Mouse (Mus musculus) olfactory bulb, adult 2 months (tissue): ENCODE data around the gene Chrna10. TPM values are rescaled to one million over a fixed set of nuclear protein-coding genes. Genes with fewer than 3 reads are reported as not detected.

Experiments
- H3K27ac ChIP-seq: fragments of 200-500 bp; 2 replicates; pipeline ENCODE4 v1.5.1; 2012; ENCODE audit warnings: low read depth, low read length; ENCODE audit not compliant: insufficient read depth
- H3K4me1 ChIP-seq: fragments of 200-500 bp; 2 replicates; pipeline ENCODE4 v1.6.1; 2012; ENCODE audit warnings: low read length; ENCODE audit not compliant: control insufficient read depth, insufficient read depth
- H3K4me3 ChIP-seq: fragments of 200-500 bp; 2 replicates; pipeline ENCODE4 v1.5.1; 2012; ENCODE audit warnings: mild to moderate bottlenecking, low read depth, low read length, moderate library complexity; ENCODE audit not compliant: insufficient read depth
- CTCF ChIP-seq: fragments of 200-500 bp; IDR thresholded peaks from 2 replicates; pipeline ENCODE4 v1.5.1; 2012; ENCODE audit warnings: low read depth, mild to moderate bottlenecking, low read length, moderate library complexity; ENCODE audit not compliant: insufficient read depth
- POLR2A ChIP-seq: fragments of 200-500 bp; IDR thresholded peaks from 2 replicates; pipeline ENCODE4 v1.6.1; 2012; ENCODE audit warnings: mild to moderate bottlenecking, low read depth, low read length, moderate library complexity; ENCODE audit not compliant: insufficient read depth
- WGBS: fragments of 180-500 bp; shearing (Covaris S2); methylation state at CpG from one replicate; pipeline ENCODE4 v1.1.7; 2018; 5-methylcytosine and 5-hydroxymethylcytosine counted together
- polyA plus RNA-seq: library from polyadenylated mRNA; stranded (reverse); fragments of >200 nt; gene quantifications from 2 replicates; pipeline ENCODE4 v1.2.4, GENCODE M21; 2012; ENCODE audit warnings: low replicate concordance; ENCODE audit not compliant: missing spikeins, insufficient read depth, insufficient read length

The Chrna10 gene
- not detected in 2 replicates for polyA plus RNA-seq

DNA sequence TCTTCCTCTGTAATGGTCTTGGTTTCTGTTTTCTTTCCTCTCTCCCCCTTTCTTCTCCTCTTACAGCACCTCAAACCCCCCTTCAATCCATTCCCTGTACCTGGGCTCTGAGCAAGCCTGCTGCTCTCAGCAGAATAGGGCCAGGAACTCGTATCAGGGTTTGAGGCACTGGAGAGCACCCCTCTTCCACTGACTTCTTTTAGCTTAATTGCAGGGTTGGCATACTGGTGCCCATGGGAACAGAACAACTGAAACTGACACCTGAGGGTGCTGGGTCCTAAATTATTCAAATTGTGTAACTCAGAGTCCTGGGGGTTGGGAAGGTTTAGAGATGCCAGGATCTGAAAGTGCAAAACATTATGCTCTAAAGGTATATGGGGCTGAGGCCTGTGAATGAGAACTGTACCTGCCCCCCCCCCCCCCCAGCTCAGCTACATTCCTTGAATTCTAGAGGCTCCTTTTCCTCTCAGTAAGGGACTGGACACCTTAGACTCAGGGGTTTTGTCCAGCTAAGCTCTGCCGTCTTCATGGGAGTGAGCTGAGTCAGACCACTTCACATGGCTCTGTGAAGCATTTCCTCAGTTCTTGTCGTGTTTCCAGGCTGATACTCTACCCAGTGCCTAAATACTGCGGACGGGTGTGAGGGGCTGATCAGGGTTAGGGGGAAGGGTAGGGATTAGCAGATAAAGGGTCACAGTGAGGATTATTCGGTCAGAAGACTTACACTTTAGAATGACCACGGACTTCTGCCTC is at the start of gene Chrna10:
TSS of gene Chrna10 (minus strand) at position 250 of the 753 bp plus-strand sequence.
- WGBS = 31% methylated on average over 7 of the region's 7 CpGs
- peak within 1 kb of the TSS; percentile 92 for H3K27ac ChIP-seq
- H3K4me3 ChIP-seq = peak within 1 kb of the TSS; percentile 29
- H3K4me1 ChIP-seq = peaks cover 13% of the 10 kb centered on the region
- peak; percentile 13; the same call in 1 of the 2 replicates for TF ChIP-seq POLR2A
- no peak for TF ChIP-seq CTCF

GRCm38 (mm10) chr7:102153691-102154090 is 37.1 kb upstream of the Chrna10 start:
- H3K4me3 ChIP-seq = no peak overlapping the region
- H3K27ac ChIP-seq = no peak overlapping the region
- WGBS = 90% methylated on average over 5 of the region's 5 CpGs
- H3K4me1 ChIP-seq = no peaks in the 10 kb centered on the region
- TF ChIP-seq POLR2A (no peak), CTCF (no peak)

GRCm38 (mm10) chr7:102137898-102138297 is 21.3 kb upstream of the Chrna10 start:
- WGBS = 99% methylated on average over 5 of the region's 5 CpGs
- TF ChIP-seq POLR2A (no peak), CTCF (no peak)
- Histone ChIP-seq H3K4me3 (no peak overlapping the region), H3K27ac (no peak overlapping the region), H3K4me1 (no peaks in the 10 kb centered on the region)

DNA sequence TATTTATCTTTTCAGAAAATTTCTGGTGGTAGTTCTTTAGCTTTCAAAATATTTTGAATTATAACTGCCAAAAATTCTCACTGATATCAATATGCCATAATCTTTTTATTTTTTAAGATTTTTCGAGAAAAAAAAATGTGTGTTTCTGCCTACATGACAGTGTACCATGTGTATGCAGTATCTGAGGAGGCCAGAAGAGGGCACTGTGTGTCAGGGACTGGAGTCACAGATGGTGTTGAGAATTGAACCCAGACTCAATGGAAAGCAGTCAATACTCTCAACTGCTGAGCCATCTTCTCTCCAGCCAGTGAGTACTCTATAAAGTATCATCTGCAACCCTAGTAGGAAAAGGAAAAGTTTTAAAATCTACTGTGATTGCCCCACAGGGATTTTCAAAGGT is 20.8 kb upstream of the Chrna10 start:
- TF ChIP-seq POLR2A = no peak
- no peak for TF ChIP-seq CTCF
- Histone ChIP-seq H3K27ac (no peak overlapping the region), H3K4me3 (no peak overlapping the region), H3K4me1 (no peaks in the 10 kb centered on the region)
- WGBS = 78% methylated on average over 1 of the region's 1 CpGs

DNA sequence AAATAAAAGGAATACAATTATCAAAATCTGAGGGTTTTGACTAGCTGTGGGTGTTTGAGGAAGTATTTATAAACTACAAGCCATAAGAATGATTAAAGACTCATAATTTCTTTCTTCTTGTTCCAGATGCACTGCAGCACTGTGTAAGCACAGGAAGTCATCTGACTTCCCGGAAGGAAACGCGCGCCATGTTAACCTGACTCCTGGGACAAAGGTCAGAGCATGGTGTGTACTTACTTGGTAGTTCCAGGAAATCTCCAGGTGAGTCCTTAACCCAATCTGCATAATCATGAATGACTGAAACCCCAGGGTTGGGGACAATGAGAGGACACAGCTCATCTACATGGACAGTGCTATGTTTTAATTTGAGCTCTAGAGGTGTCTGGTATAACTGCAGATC is 15.8 kb upstream of the Chrna10 start:
- Histone ChIP-seq H3K4me1 (no peaks in the 10 kb centered on the region), H3K27ac (no peak overlapping the region), H3K4me3 (no peak overlapping the region)
- no peak for TF ChIP-seq CTCF
- WGBS = 88% methylated on average over 4 of the region's 4 CpGs

GRCm38 (mm10) chr7:102120326-102120725 is 3.7 kb upstream of the Chrna10 start:
- Histone ChIP-seq H3K4me3 (no peak overlapping the region), H3K4me1 (peaks cover 10% of the 10 kb centered on the region), H3K27ac (no peak overlapping the region)
- TF ChIP-seq CTCF = no peak
- TF ChIP-seq POLR2A = no peak
- 90% methylated on average over 10 of the region's 10 CpGs for WGBS

- Histone ChIP-seq H3K4me1 (peaks cover 13% of the 10 kb centered on the region), H3K27ac (peak overlapping the region; percentile 54), H3K4me3 (no peak overlapping the region)
- WGBS = 68% methylated on average over 6 of the region's 6 CpGs
- TF ChIP-seq POLR2A (no peak), CTCF (no peak)
Observed at GRCm38 (mm10) chr7:102117382-102117781, 754 bp upstream of the Chrna10 start.

DNA sequence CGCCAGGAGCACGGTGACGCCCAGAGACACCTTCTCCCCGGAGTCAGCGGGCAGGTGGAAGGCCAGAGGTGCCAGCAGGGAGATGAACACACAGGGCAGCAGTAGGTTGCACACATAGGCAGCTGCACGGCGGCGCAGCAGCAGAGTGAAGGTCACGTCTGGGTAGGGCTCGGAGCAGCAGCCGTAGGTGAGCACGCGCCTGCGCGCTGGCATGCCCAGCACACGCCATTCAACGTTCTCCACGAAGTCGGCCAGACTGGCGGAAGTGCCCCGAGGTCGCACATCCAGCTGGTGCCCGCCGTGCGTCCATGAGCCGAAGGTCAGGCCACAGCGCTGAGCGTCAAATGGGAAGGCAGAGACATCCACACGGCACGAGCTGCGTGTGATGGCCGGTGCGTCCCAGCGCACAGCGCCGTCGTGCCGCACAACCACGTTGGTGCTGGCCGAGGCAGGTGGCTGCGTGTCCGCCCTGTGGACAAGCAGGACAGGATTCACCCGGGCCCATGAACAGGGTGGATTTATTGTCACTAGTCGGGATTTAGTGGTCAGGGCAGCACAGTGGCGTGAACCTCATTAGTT is 3.4 kb downstream of the Chrna10 start:
- Histone ChIP-seq H3K4me1 (peaks cover 13% of the 10 kb centered on the region), H3K4me3 (no peak overlapping the region), H3K27ac (no peak overlapping the region)
- TF ChIP-seq POLR2A (no peak), CTCF (no peak)
- WGBS = 89% methylated on average over 45 of the region's 45 CpGs

GRCm38 (mm10) chr7:102109746-102110145 is 6.9 kb downstream of the Chrna10 start:
- TF ChIP-seq CTCF (no peak), POLR2A (no peak)
- H3K27ac ChIP-seq = no peak overlapping the region
- no peak overlapping the region for H3K4me3 ChIP-seq
- WGBS = 89% methylated on average over 4 of the region's 4 CpGs
- H3K4me1 ChIP-seq = peaks cover 10% of the 10 kb centered on the region
